Mouse (Mus musculus) intestine, postnatal 0 days (tissue): Measurements from ENCODE around the gene Pik3c2b. TPM values are rescaled to one million over a fixed set of nuclear protein-coding genes. Genes with fewer than 3 reads are reported as not detected.

Source experiments
- ATAC-seq: fragments of 200-750 bp; cut with Nextera tagmentation; 2 replicates; pipeline ENCODE4 v1.8.0; 2017; ENCODE audit warnings: mild to moderate bottlenecking, moderate TSS enrichment, moderate library complexity
- H3K27ac ChIP-seq: fragments of 300-500 bp; sonication (generic); 2 replicates; pipeline ENCODE4 v1.5.1; 2014; ENCODE audit warnings: mild to moderate bottlenecking, low read depth, low read length, moderate library complexity
- H3K27me3 ChIP-seq: fragments of 300-500 bp; sonication (generic); replicated peaks from 2 replicates; pipeline ENCODE4 v1.6.1; 2014; ENCODE audit warnings: low read length, mixed read lengths; ENCODE audit not compliant: control insufficient read depth, insufficient read depth
- H3K36me3 ChIP-seq: fragments of 300-500 bp; sonication (generic); 2 replicates; pipeline ENCODE4 v1.6.1; 2014; ENCODE audit warnings: mild to moderate bottlenecking, moderate library complexity; ENCODE audit not compliant: control insufficient read depth, insufficient read depth
- H3K4me1 ChIP-seq: fragments of 300-500 bp; sonication (generic); replicated peaks from 2 replicates; pipeline ENCODE4 v1.6.1; 2014; ENCODE audit warnings: antibody characterized with exemption, low read length, mixed read lengths; ENCODE audit not compliant: control insufficient read depth, insufficient read depth
- H3K4me2 ChIP-seq: fragments of 300-500 bp; sonication (generic); replicated peaks from 2 replicates; pipeline ENCODE4 v1.6.1; 2014; ENCODE audit warnings: low read depth, mild to moderate bottlenecking, moderate library complexity
- H3K4me3 ChIP-seq: fragments of 300-500 bp; sonication (generic); 2 replicates; pipeline ENCODE4 v1.5.1; 2014; ENCODE audit warnings: low read depth, low read length
- H3K9ac ChIP-seq: fragments of 300-500 bp; sonication (generic); 2 replicates; pipeline ENCODE4 v1.6.1; 2014; ENCODE audit warnings: mild to moderate bottlenecking, low read depth, low read length
- H3K9me3 ChIP-seq: fragments of 300-500 bp; sonication (generic); 2 replicates; pipeline ENCODE4 v1.6.1; 2016; ENCODE audit warnings: mixed run types; ENCODE audit not compliant: control insufficient read depth
- CTCF ChIP-seq: sonication (generic); IDR thresholded peaks from 2 replicates; pipeline ENCODE4 v1.5.1; 2016; ENCODE audit warnings: low read depth, mild to moderate bottlenecking, control low read depth, antibody characterized with exemption, moderate library complexity
- WGBS: fragments of 180-500 bp; shearing (Covaris S2); extraction: QIAGEN DNeasy Blood & Tissue Kit; methylation state at CpG from one replicate; pipeline ENCODE4 v1.1.7; 2014; 5-methylcytosine and 5-hydroxymethylcytosine counted together
- polyA plus RNA-seq: library from polyadenylated mRNA; unstranded; fragments of >200 nt; fragmentation: Nextera tagmentation; extraction: Ambion mirVana; gene quantifications from 2 replicates; pipeline ENCODE4 v1.2.1, GENCODE M21; 2015

Gene Pik3c2b
- polyA plus RNA-seq, 1 experiment from 2014 or later = 3.1 TPM

DNA sequence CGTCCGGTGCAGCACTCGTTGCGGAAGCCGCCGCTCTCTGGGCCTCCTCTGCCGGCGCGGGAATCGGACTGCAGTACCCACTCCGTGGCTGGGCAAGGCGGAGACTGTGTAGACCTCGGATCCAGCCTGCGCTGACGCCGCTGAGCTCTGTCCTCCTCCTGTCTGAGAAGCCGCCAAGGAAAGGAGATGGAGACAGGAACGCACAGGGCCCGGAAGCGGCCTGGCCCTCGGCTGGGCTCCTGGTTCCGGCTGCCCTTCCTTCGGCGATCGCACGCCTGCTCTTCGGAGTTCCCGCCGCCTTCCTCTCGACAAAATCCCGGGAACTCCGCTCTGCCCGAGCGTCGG lies 86.1 kb downstream of the Pik3c2b start:
- H3K36me3 ChIP-seq = no peaks in the 10 kb centered on the region; the same call in 1 of the 2 replicates
- no peaks in the 10 kb centered on the region for H3K9me3 ChIP-seq
- H3K4me3 ChIP-seq = peak overlapping the region; percentile 61
- ATAC-seq = no peak; the same call in 1 of the 2 replicates
- H3K4me2 ChIP-seq = peak overlapping the region; percentile 87
- no peak; the same call in 1 of the 2 replicates for TF ChIP-seq CTCF
- under 1% methylated on average over 35 of the region's 35 CpGs for WGBS
- peak overlapping the region; percentile 99 for H3K27ac ChIP-seq
- H3K27me3 ChIP-seq = no peaks in the 10 kb centered on the region
- no peaks in the 10 kb centered on the region for H3K4me1 ChIP-seq
- H3K9ac ChIP-seq = peak overlapping the region; percentile 90

DNA sequence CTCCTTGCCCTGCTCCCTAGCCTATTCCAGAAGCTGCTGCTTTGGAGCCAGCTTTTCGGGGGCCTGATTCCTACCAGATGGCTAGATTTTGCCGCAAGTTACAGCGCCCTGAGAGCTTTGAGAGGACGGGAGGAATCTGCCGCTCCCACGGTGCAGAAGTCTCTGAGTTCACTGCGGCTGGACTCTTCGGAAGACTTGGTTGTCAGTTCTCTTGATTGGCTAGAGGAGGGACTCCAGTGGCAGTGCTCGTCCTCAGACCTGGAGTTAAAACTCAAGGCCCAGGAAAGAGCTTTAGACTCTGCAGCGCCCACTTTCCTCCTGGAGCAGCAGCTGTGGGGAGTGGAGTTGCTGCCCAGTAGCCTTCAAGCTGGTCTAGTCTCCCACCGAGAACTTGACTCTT lies 86.5 kb downstream of the Pik3c2b start:
- Histone ChIP-seq H3K27ac (peak overlapping the region; percentile 99), H3K4me1 (no peaks in the 10 kb centered on the region), H3K4me2 (peak overlapping the region; percentile 87), H3K9ac (peak overlapping the region; percentile 90), H3K9me3 (no peaks in the 10 kb centered on the region), H3K4me3 (peak overlapping the region; percentile 61), H3K27me3 (no peaks in the 10 kb centered on the region), H3K36me3 (no peaks in the 10 kb centered on the region; the same call in 1 of the 2 replicates)
- no peak for TF ChIP-seq CTCF
- ATAC-seq = no peak
- WGBS = under 1% methylated on average over 11 of the region's 11 CpGs

DNA sequence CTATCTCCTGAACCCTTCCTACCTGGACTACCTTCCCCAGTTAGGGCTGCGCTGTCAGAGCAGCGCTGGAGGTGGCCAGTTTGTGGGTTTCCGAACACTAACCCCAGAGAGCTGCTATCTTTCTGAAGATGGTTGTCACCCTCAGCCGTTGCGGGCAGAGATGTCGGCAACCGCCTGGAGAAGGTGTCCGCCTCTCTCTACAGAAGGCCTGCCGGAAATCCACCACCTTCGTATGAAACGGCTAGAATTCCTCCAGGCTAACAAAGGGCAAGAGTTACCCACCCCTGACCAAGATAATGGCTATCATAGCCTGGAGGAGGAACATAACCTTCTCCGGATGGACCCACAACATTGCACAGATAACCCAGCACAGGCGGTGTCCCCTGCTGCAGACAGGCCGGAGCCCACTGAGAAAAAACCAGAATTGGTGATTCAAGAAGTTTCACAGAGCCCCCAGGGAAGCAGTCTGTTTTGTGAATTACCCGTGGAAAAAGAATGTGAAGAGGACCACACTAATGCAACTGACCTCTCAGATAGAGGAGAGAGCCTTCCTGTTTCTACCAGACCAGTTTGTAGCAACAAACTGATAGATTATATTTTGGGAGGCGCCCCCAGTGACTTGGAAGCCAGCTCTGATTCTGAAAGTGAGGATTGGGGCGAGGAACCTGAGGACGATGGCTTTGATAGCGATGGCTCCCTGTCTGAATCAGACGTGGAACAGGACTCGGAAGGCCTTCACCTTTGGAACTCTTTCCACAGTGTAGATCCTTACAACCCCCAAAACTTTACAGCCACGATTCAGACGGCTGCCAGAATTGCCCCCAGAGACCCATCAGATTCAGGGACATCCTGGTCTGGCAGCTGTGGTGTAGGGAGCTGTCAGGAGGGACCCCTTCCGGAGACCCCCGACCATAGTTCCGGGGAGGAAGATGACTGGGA lies 87.2 kb downstream of the Pik3c2b start:
- peaks cover 7% of the 10 kb centered on the region for H3K36me3 ChIP-seq
- 2% methylated on average over 26 of the region's 26 CpGs for WGBS
- H3K4me2 ChIP-seq = peak overlapping the region; percentile 87
- no peak for TF ChIP-seq CTCF
- H3K4me3 ChIP-seq = peak overlapping the region; percentile 61
- no peaks in the 10 kb centered on the region for H3K4me1 ChIP-seq
- H3K27me3 ChIP-seq = no peaks in the 10 kb centered on the region
- H3K27ac ChIP-seq = peak overlapping the region; percentile 99
- no peak for ATAC-seq
- no peaks in the 10 kb centered on the region for H3K9me3 ChIP-seq
- peak overlapping the region; percentile 90 for H3K9ac ChIP-seq

DNA sequence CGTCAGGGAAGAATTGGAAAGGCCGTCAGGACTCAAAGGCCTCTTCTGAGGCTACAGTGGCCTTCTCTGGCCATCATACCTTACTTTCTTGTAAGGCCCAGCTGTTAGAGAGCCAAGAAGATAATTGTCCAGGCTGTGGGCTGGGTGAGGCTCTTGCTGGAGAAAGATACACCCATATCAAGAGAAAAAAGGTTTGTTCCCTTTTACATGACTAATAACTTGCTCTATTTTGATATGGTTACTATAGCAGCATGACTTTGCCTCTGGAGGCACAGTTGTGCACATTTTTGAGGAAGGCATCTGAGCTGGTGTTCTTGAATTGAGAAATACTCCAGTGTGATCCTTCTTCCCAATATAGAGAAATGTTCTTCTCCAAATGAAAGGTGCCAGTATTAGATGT lies 88.0 kb downstream of the Pik3c2b start:
- no peak for ATAC-seq
- no peak for TF ChIP-seq CTCF
- H3K4me3 ChIP-seq = peak overlapping the region; percentile 61
- peak overlapping the region; percentile 90 for H3K9ac ChIP-seq
- 0% methylated on average over 2 of the region's 2 CpGs for WGBS
- H3K36me3 ChIP-seq = peaks cover 15% of the 10 kb centered on the region
- no peaks in the 10 kb centered on the region for H3K9me3 ChIP-seq
- H3K27ac ChIP-seq = peak overlapping the region; percentile 46; the same call in 1 of the 2 replicates
- H3K27me3 ChIP-seq = no peaks in the 10 kb centered on the region
- H3K4me1 ChIP-seq = no peaks in the 10 kb centered on the region
- H3K4me2 ChIP-seq = peak overlapping the region; percentile 87

GRCm38 (mm10) chr1:133134071-133134470 lies 88.6 kb downstream of the Pik3c2b start:
- Histone ChIP-seq H3K9ac (peak overlapping the region; percentile 35), H3K9me3 (no peaks in the 10 kb centered on the region), H3K4me1 (no peaks in the 10 kb centered on the region), H3K27me3 (no peaks in the 10 kb centered on the region), H3K27ac (peak overlapping the region; percentile 46; the same call in 1 of the 2 replicates), H3K4me2 (peak overlapping the region; percentile 87), H3K36me3 (peaks cover 21% of the 10 kb centered on the region), H3K4me3 (peak overlapping the region; percentile 61)
- 0% methylated on average over 4 of the region's 4 CpGs for WGBS
- no peak for TF ChIP-seq CTCF
- no peak for ATAC-seq

DNA sequence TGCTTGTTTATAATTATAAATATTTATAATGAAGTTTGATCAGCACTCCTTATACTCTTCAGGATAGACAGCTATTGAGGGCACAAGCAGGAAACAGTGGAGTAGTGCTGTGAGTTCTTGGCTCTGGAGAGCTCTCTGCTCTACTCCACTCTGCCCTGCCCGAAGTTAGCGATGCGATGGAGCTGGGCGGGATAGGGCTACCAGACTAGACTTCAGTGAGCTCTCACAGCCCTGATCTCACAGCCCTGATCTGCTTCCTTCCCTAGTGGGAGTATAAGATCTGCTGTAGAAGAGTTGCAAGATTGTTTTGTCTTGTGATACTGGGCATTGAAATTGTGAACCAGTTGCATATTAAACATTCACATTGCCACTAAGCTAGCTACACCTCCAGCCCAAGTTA lies 89.4 kb downstream of the Pik3c2b start:
- H3K36me3 ChIP-seq = peaks cover 27% of the 10 kb centered on the region
- H3K4me1 ChIP-seq = no peaks in the 10 kb centered on the region
- ATAC-seq = no peak
- H3K9me3 ChIP-seq = no peaks in the 10 kb centered on the region
- no peaks in the 10 kb centered on the region for H3K27me3 ChIP-seq
- peak overlapping the region; percentile 35; the same call in 1 of the 2 replicates for H3K9ac ChIP-seq
- H3K4me3 ChIP-seq = peak overlapping the region; percentile 61
- no peak for TF ChIP-seq CTCF
- peak overlapping the region; percentile 87 for H3K4me2 ChIP-seq
- H3K27ac ChIP-seq = no peak overlapping the region
- WGBS = 3% methylated on average over 4 of the region's 4 CpGs
